Mouse (Mus musculus) liver, embryonic 13.5 days (tissue): ENCODE data around the gene Tbk1. TPM values are rescaled to one million over a fixed set of nuclear protein-coding genes. Genes with fewer than 3 reads are reported as not detected.

Experiments used
- ATAC-seq: fragments of 200-750 bp; cut with Nextera tagmentation; 2 replicates; pipeline ENCODE4 v1.8.0; 2017; ENCODE audit warnings: low read depth, mild to moderate bottlenecking, moderate number of reproducible peaks, moderate library complexity
- DNase-seq: peaks from one replicate; pipeline ENCODE4 v3.0.0; 2022
- H3K27ac ChIP-seq: fragments of 300-500 bp; sonication (generic); 2 replicates; pipeline ENCODE4 v1.5.1; 2015; ENCODE audit warnings: moderate library complexity, mild to moderate bottlenecking, inconsistent platforms
- H3K27me3 ChIP-seq: fragments of 300-500 bp; sonication (generic); 2 replicates; pipeline ENCODE4 v1.6.1; 2015; ENCODE audit warnings: mild to moderate bottlenecking, inconsistent platforms
- H3K36me3 ChIP-seq: fragments of 300-500 bp; sonication (generic); 2 replicates; pipeline ENCODE4 v1.6.1; 2015; ENCODE audit warnings: mild to moderate bottlenecking, inconsistent platforms
- H3K4me1 ChIP-seq: fragments of 300-500 bp; sonication (generic); replicated peaks from 2 replicates; pipeline ENCODE4 v1.6.1; 2015; ENCODE audit warnings: inconsistent platforms
- H3K4me2 ChIP-seq: fragments of 300-500 bp; sonication (generic); 2 replicates; pipeline ENCODE4 v1.6.1; 2015; ENCODE audit warnings: inconsistent platforms, mild to moderate bottlenecking, moderate library complexity
- H3K4me3 ChIP-seq: fragments of 300-500 bp; sonication (generic); replicated peaks from 2 replicates; pipeline ENCODE4 v1.5.1; 2015; ENCODE audit warnings: mild to moderate bottlenecking, inconsistent platforms
- H3K9ac ChIP-seq: fragments of 300-500 bp; sonication (generic); 2 replicates; pipeline ENCODE4 v1.6.1; 2015; ENCODE audit warnings: mild to moderate bottlenecking, inconsistent platforms
- H3K9me3 ChIP-seq: fragments of 300-500 bp; sonication (generic); replicated peaks from 2 replicates; pipeline ENCODE4 v1.6.1; 2016; ENCODE audit warnings: inconsistent platforms
- WGBS: fragments of 180-500 bp; shearing (Covaris S2); methylation state at CpG from one replicate; pipeline ENCODE4 v1.1.7; 2015; ENCODE audit not compliant: insufficient replicate concordance; 5-methylcytosine and 5-hydroxymethylcytosine counted together
- polyA plus RNA-seq: library from polyadenylated mRNA; unstranded; fragments of >200 nt; fragmentation: Nextera tagmentation; extraction: Ambion mirVana; gene quantifications from 2 replicates; pipeline ENCODE4 v1.2.1, GENCODE M21; 2015

The Tbk1 gene
- polyA plus RNA-seq, 1 experiment from 2014 or later, result 18.4 TPM

GRCm38 (mm10) chr10:121509751-121510643, 76.6 kb downstream of the Tbk1 start:
- DNase-seq, result peak; percentile 32

GRCm38 (mm10) chr10:121507755-121508544, 78.6 kb downstream of the Tbk1 start:
- no peak overlapping the region for H3K4me3 ChIP-seq
- peaks cover 60% of the 10 kb centered on the region for H3K4me1 ChIP-seq
- H3K27ac ChIP-seq, result no peak overlapping the region; the same call in 1 of the 2 replicates
- no peaks in the 10 kb centered on the region for H3K27me3 ChIP-seq
- ATAC-seq (no peak), DNase-seq (no peak)
- H3K9ac ChIP-seq, result no peak overlapping the region
- WGBS, result 76% methylated on average over 16 of the region's 16 CpGs
- no peaks in the 10 kb centered on the region for H3K36me3 ChIP-seq
- no peak overlapping the region for H3K4me2 ChIP-seq
- no peaks in the 10 kb centered on the region for H3K9me3 ChIP-seq

More at GRCm38 (mm10) chr10:121509751-121510643, 76.6 kb downstream of the Tbk1 start:
- Histone ChIP-seq H3K9me3 (no peaks in the 10 kb centered on the region), H3K36me3 (no peaks in the 10 kb centered on the region), H3K27ac (peak overlapping the region; percentile 61), H3K27me3 (no peaks in the 10 kb centered on the region), H3K9ac (peak overlapping the region; percentile 37), H3K4me2 (peak overlapping the region; percentile 57), H3K4me3 (peak overlapping the region; percentile 28), H3K4me1 (peaks cover 53% of the 10 kb centered on the region)
- ATAC-seq, result peak; percentile 14; the same call in 1 of the 2 replicates
- 23% methylated on average over 24 of the region's 24 CpGs for WGBS

- Histone ChIP-seq H3K27me3 (no peaks in the 10 kb centered on the region), H3K9ac (peak overlapping the region; percentile 39; the same call in 1 of the 2 replicates), H3K4me2 (0 out of 2 replicates have a peak overlapping the region, but pooled peaks have one; percentile 6), H3K4me3 (no peak overlapping the region), H3K9me3 (no peaks in the 10 kb centered on the region), H3K27ac (peak overlapping the region; percentile 86), H3K36me3 (no peaks in the 10 kb centered on the region), H3K4me1 (peaks cover 60% of the 10 kb centered on the region)
- 47% methylated on average over 29 of the region's 29 CpGs for WGBS
- DNase-seq (peak; percentile 80), ATAC-seq (peak; percentile 64)
Measured at GRCm38 (mm10) chr10:121506731-121507583, 79.6 kb downstream of the Tbk1 start.

GRCm38 (mm10) chr10:121505929-121506328, 80.7 kb downstream of the Tbk1 start:
- H3K9ac ChIP-seq, result peak overlapping the region; percentile 67
- ATAC-seq (no peak), DNase-seq (no peak)
- no peaks in the 10 kb centered on the region for H3K9me3 ChIP-seq
- WGBS, result 47% methylated on average over 7 of the region's 7 CpGs
- H3K4me2 ChIP-seq, result peak overlapping the region; percentile 76
- H3K27me3 ChIP-seq, result no peaks in the 10 kb centered on the region
- peak overlapping the region; percentile 86 for H3K27ac ChIP-seq
- H3K4me3 ChIP-seq, result peak overlapping the region; percentile 52
- peaks cover 68% of the 10 kb centered on the region for H3K4me1 ChIP-seq
- H3K36me3 ChIP-seq, result no peaks in the 10 kb centered on the region

GRCm38 (mm10) chr10:121504973-121505911, 81.3 kb downstream of the Tbk1 start:
- DNase-seq, result peak; percentile 71
- H3K36me3 ChIP-seq, result no peaks in the 10 kb centered on the region
- peaks cover 68% of the 10 kb centered on the region for H3K4me1 ChIP-seq
- H3K27me3 ChIP-seq, result no peaks in the 10 kb centered on the region
- WGBS, result 14% methylated on average over 35 of the region's 35 CpGs
- H3K4me3 ChIP-seq, result peak overlapping the region; percentile 52
- peak; percentile 94 for ATAC-seq
- H3K27ac ChIP-seq, result peak overlapping the region; percentile 86
- peak overlapping the region; percentile 76 for H3K4me2 ChIP-seq
- peak overlapping the region; percentile 67 for H3K9ac ChIP-seq
- no peaks in the 10 kb centered on the region for H3K9me3 ChIP-seq

GRCm38 (mm10) chr10:121501160-121501559, 85.4 kb downstream of the Tbk1 start:
- no peaks in the 10 kb centered on the region for H3K9me3 ChIP-seq
- peak; percentile 21; the same call in 1 of the 2 replicates for ATAC-seq
- DNase-seq, result no peak
- no peaks in the 10 kb centered on the region for H3K27me3 ChIP-seq
- H3K4me2 ChIP-seq, result no peak overlapping the region
- H3K4me1 ChIP-seq, result peaks cover 47% of the 10 kb centered on the region
- no peaks in the 10 kb centered on the region for H3K36me3 ChIP-seq
- H3K27ac ChIP-seq, result peak overlapping the region; percentile 68
- WGBS, result 30% methylated on average over 5 of the region's 5 CpGs
- H3K4me3 ChIP-seq, result no peak overlapping the region
- no peak overlapping the region for H3K9ac ChIP-seq

- Histone ChIP-seq H3K4me1 (peaks cover 36% of the 10 kb centered on the region), H3K27ac (peak overlapping the region; percentile 68), H3K9me3 (no peaks in the 10 kb centered on the region), H3K4me3 (no peak overlapping the region), H3K9ac (no peak overlapping the region), H3K27me3 (no peaks in the 10 kb centered on the region), H3K4me2 (no peak overlapping the region), H3K36me3 (no peaks in the 10 kb centered on the region)
- DNase-seq, result no peak
- 62% methylated on average over 5 of the region's 5 CpGs for WGBS
- ATAC-seq, result peak; percentile 19; the same call in 1 of the 2 replicates
Measured at GRCm38 (mm10) chr10:121500034-121500433, 86.6 kb downstream of the Tbk1 start.

- no peak for ATAC-seq
- H3K4me3 ChIP-seq, result no peak overlapping the region
- H3K36me3 ChIP-seq, result no peaks in the 10 kb centered on the region
- no peaks in the 10 kb centered on the region for H3K27me3 ChIP-seq
- DNase-seq, result no peak
- no peak overlapping the region for H3K27ac ChIP-seq
- H3K4me2 ChIP-seq, result no peak overlapping the region
- no peaks in the 10 kb centered on the region for H3K9me3 ChIP-seq
- no peak overlapping the region for H3K9ac ChIP-seq
- WGBS, result 45% methylated on average over 2 of the region's 2 CpGs
- H3K4me1 ChIP-seq, result peaks cover 34% of the 10 kb centered on the region
Measured at GRCm38 (mm10) chr10:121499063-121499462, 87.5 kb downstream of the Tbk1 start.

- Histone ChIP-seq H3K9me3 (no peaks in the 10 kb centered on the region), H3K4me3 (no peak overlapping the region), H3K27ac (peak overlapping the region; percentile 37), H3K9ac (no peak overlapping the region), H3K4me1 (peaks cover 40% of the 10 kb centered on the region), H3K27me3 (no peaks in the 10 kb centered on the region), H3K36me3 (no peaks in the 10 kb centered on the region), H3K4me2 (no peak overlapping the region)
- WGBS, result 41% methylated on average over 8 of the region's 8 CpGs
- DNase-seq (no peak), ATAC-seq (no peak)
Measured at GRCm38 (mm10) chr10:121498481-121498904, 88.1 kb downstream of the Tbk1 start.

- no peaks in the 10 kb centered on the region for H3K9me3 ChIP-seq
- no peak overlapping the region; the same call in 1 of the 2 replicates for H3K9ac ChIP-seq
- H3K36me3 ChIP-seq, result no peaks in the 10 kb centered on the region
- H3K4me1 ChIP-seq, result peaks cover 45% of the 10 kb centered on the region
- DNase-seq (no peak), ATAC-seq (no peak)
- no peak overlapping the region for H3K4me3 ChIP-seq
- H3K27me3 ChIP-seq, result no peaks in the 10 kb centered on the region
- peak overlapping the region; percentile 37 for H3K27ac ChIP-seq
- no peak overlapping the region for H3K4me2 ChIP-seq
- 29% methylated on average over 7 of the region's 7 CpGs for WGBS
Measured at GRCm38 (mm10) chr10:121497968-121498367, 88.6 kb downstream of the Tbk1 start.
